Mouse (Mus musculus) hindbrain, embryonic 15.5 days (tissue): Measurements from ENCODE around the gene Atf6b. TPM values are rescaled to one million over a fixed set of nuclear protein-coding genes. Genes with fewer than 3 reads are reported as not detected.

Experiments
- ATAC-seq: fragments of 200-750 bp; cut with Nextera tagmentation; 2 replicates; pipeline ENCODE4 v1.8.0; 2017; ENCODE audit warnings: low read depth, moderate number of reproducible peaks, moderate TSS enrichment; ENCODE audit not compliant: low FRiP score
- H3K27ac ChIP-seq: fragments of 300-500 bp; sonication (generic); replicated peaks from 2 replicates; pipeline ENCODE4 v1.5.1; 2015; ENCODE audit warnings: mild to moderate bottlenecking, inconsistent platforms
- H3K27me3 ChIP-seq: fragments of 300-500 bp; sonication (generic); 2 replicates; pipeline ENCODE4 v1.6.1; 2015; ENCODE audit warnings: control low read depth, inconsistent platforms
- H3K36me3 ChIP-seq: fragments of 300-500 bp; sonication (generic); 2 replicates; pipeline ENCODE4 v1.6.1; 2015; ENCODE audit warnings: control low read depth, inconsistent platforms
- H3K4me1 ChIP-seq: fragments of 300-500 bp; sonication (generic); replicated peaks from 2 replicates; pipeline ENCODE4 v1.6.1; 2015; ENCODE audit warnings: control low read depth, inconsistent platforms
- H3K4me2 ChIP-seq: fragments of 300-500 bp; sonication (generic); 2 replicates; pipeline ENCODE4 v1.6.1; 2015; ENCODE audit warnings: moderate library complexity, mild to moderate bottlenecking, inconsistent platforms
- H3K4me3 ChIP-seq: fragments of 300-500 bp; sonication (generic); 2 replicates; pipeline ENCODE4 v1.5.1; 2015; ENCODE audit warnings: mild to moderate bottlenecking, inconsistent platforms
- H3K9ac ChIP-seq: fragments of 300-500 bp; sonication (generic); 2 replicates; pipeline ENCODE4 v1.6.1; 2015; ENCODE audit warnings: inconsistent platforms
- H3K9me3 ChIP-seq: fragments of 300-500 bp; sonication (generic); 2 replicates; pipeline ENCODE4 v1.6.1; 2016; ENCODE audit warnings: control low read depth, inconsistent platforms
- WGBS: fragments of 180-500 bp; shearing (Covaris S2); methylation state at CpG from one replicate; pipeline ENCODE4 v1.1.7; 2015; 5-methylcytosine and 5-hydroxymethylcytosine counted together
- polyA plus RNA-seq: library from polyadenylated mRNA; unstranded; fragments of >200 nt; fragmentation: Nextera tagmentation; extraction: Ambion mirVana; gene quantifications from 2 replicates; pipeline ENCODE4 v1.2.1, GENCODE M21; 2015

Atf6b gene
- polyA plus RNA-seq, 1 experiment from 2014 or later: 120 TPM

GRCm38 (mm10) chr17:34685120-34686110, 38.5 kb downstream of the Atf6b start:
- Histone ChIP-seq H3K27ac (no peak overlapping the region), H3K27me3 (no peaks in the 10 kb centered on the region), H3K9ac (no peak overlapping the region), H3K4me1 (0 out of 2 replicates have a peak, but pooled peaks cover 5% of the 10 kb centered on the region), H3K4me2 (no peak overlapping the region), H3K36me3 (no peaks in the 10 kb centered on the region), H3K9me3 (no peaks in the 10 kb centered on the region), H3K4me3 (no peak overlapping the region)
- peak; percentile 72 for ATAC-seq
- WGBS: 80% methylated on average over 28 of the region's 28 CpGs

- H3K36me3 ChIP-seq: no peaks in the 10 kb centered on the region
- no peaks in the 10 kb centered on the region for H3K9me3 ChIP-seq
- no peak for ATAC-seq
- H3K4me2 ChIP-seq: no peak overlapping the region
- 89% methylated on average over 7 of the region's 7 CpGs for WGBS
- H3K4me1 ChIP-seq: 0 out of 2 replicates have a peak, but pooled peaks cover 5% of the 10 kb centered on the region
- H3K27ac ChIP-seq: no peak overlapping the region
- H3K27me3 ChIP-seq: no peaks in the 10 kb centered on the region
- H3K4me3 ChIP-seq: no peak overlapping the region
- no peak overlapping the region for H3K9ac ChIP-seq
Observed at GRCm38 (mm10) chr17:34688889-34689288, 41.9 kb downstream of the Atf6b start.

GRCm38 (mm10) chr17:34690458-34690857, 43.5 kb downstream of the Atf6b start:
- no peaks in the 10 kb centered on the region for H3K36me3 ChIP-seq
- H3K4me2 ChIP-seq: no peak overlapping the region
- no peak overlapping the region for H3K4me3 ChIP-seq
- H3K27ac ChIP-seq: no peak overlapping the region
- 0 out of 2 replicates have a peak, but pooled peaks cover 2% of the 10 kb centered on the region for H3K4me1 ChIP-seq
- no peak for ATAC-seq
- 73% methylated on average over 4 of the region's 4 CpGs for WGBS
- no peaks in the 10 kb centered on the region for H3K9me3 ChIP-seq
- H3K27me3 ChIP-seq: no peaks in the 10 kb centered on the region
- H3K9ac ChIP-seq: no peak overlapping the region

- H3K4me1 ChIP-seq: no peaks in the 10 kb centered on the region
- no peaks in the 10 kb centered on the region for H3K27me3 ChIP-seq
- no peak overlapping the region for H3K4me2 ChIP-seq
- ATAC-seq: no peak
- H3K27ac ChIP-seq: no peak overlapping the region
- H3K4me3 ChIP-seq: no peak overlapping the region
- no peaks in the 10 kb centered on the region for H3K9me3 ChIP-seq
- no peak overlapping the region for H3K9ac ChIP-seq
- 67% methylated on average over 7 of the region's 7 CpGs for WGBS
- H3K36me3 ChIP-seq: no peaks in the 10 kb centered on the region
Observed at GRCm38 (mm10) chr17:34692906-34693305, 46.0 kb downstream of the Atf6b start.

GRCm38 (mm10) chr17:34699575-34700408, 52.8 kb downstream of the Atf6b start:
- Histone ChIP-seq H3K9me3 (no peaks in the 10 kb centered on the region), H3K36me3 (no peaks in the 10 kb centered on the region), H3K27ac (peak overlapping the region; percentile 54), H3K27me3 (no peaks in the 10 kb centered on the region), H3K9ac (no peak overlapping the region), H3K4me3 (no peak overlapping the region), H3K4me2 (no peak overlapping the region), H3K4me1 (peaks cover 18% of the 10 kb centered on the region)
- peak; percentile 60; the same call in 1 of the 2 replicates for ATAC-seq
- 30% methylated on average over 14 of the region's 14 CpGs for WGBS

- Histone ChIP-seq H3K36me3 (no peaks in the 10 kb centered on the region), H3K9me3 (no peaks in the 10 kb centered on the region), H3K9ac (no peak overlapping the region), H3K4me3 (no peak overlapping the region), H3K27me3 (no peaks in the 10 kb centered on the region), H3K4me2 (no peak overlapping the region), H3K27ac (peak overlapping the region; percentile 54; the same call in 1 of the 2 replicates), H3K4me1 (peaks cover 18% of the 10 kb centered on the region)
- WGBS: 44% methylated on average over 2 of the region's 2 CpGs
- 0 out of 2 replicates have a peak, but pooled peaks have one; percentile 5 for ATAC-seq
Observed at GRCm38 (mm10) chr17:34700671-34701071, 53.7 kb downstream of the Atf6b start.

Other genes with a start within 250 kb of the Atf6b start
- 4.8 and 5.5 TPM in 2 replicates for gene BC051142, start 248.3 kb upstream of the Atf6b start, polyA plus RNA-seq
- gene Btnl4, start 169.8 kb upstream of the Atf6b start, polyA plus RNA-seq: not detected in 2 replicates
- gene Btnl6, start 129.8 kb upstream of the Atf6b start, polyA plus RNA-seq: not detected in 2 replicates
- 7.8 and 7.9 TPM in 2 replicates for gene Notch4, start 82.9 kb upstream of the Atf6b start, polyA plus RNA-seq
- gene Gpsm3, start 57.3 kb upstream of the Atf6b start, polyA plus RNA-seq: 4.1 TPM in 2 replicates
- gene Pbx2, start 55.9 kb upstream of the Atf6b start, polyA plus RNA-seq: 8.9 TPM in 2 replicates
- gene Ager, start 49.3 kb upstream of the Atf6b start, polyA plus RNA-seq: 1.8 TPM in 2 replicates
- gene Rnf5, start 43.5 kb upstream of the Atf6b start, polyA plus RNA-seq: 270 and 283 TPM in 2 replicates
- 123 and 142 TPM in 2 replicates for gene Agpat1, start 42.9 kb upstream of the Atf6b start, polyA plus RNA-seq
- gene Egfl8, start 31.2 kb upstream of the Atf6b start, polyA plus RNA-seq: 10.1 and 12.8 TPM in 2 replicates
- 19.1 and 20.4 TPM in 2 replicates for gene Ppt2, start 18.6 kb upstream of the Atf6b start, polyA plus RNA-seq
- 6.8 and 9.8 TPM in 2 replicates for gene Prrt1, start 17.6 kb upstream of the Atf6b start, polyA plus RNA-seq
- 16.1 and 16.4 TPM in 2 replicates for gene Fkbpl, start 2.4 kb upstream of the Atf6b start, polyA plus RNA-seq
- gene Tnxb, start 23.4 kb downstream of the Atf6b start, polyA plus RNA-seq: 0.27 and 0.31 TPM in 2 replicates
- 0.21 and 0.47 TPM in 2 replicates for gene C4b, start 96.7 kb downstream of the Atf6b start, polyA plus RNA-seq
- gene Cyp21a1, start 157.4 kb downstream of the Atf6b start, polyA plus RNA-seq: not detected in 2 replicates
- 43.9 TPM in 2 replicates for gene Stk19, start 189.8 kb downstream of the Atf6b start, polyA plus RNA-seq
- 67.2 and 68.3 TPM in 2 replicates for gene Dxo, start 189.9 kb downstream of the Atf6b start, polyA plus RNA-seq
- gene Skiv2l, start 203.1 kb downstream of the Atf6b start, polyA plus RNA-seq: 59.4 and 63.4 TPM in 2 replicates
- 81.0 and 94.4 TPM in 2 replicates for gene Nelfe, start 203.2 kb downstream of the Atf6b start, polyA plus RNA-seq
- gene Cfb, start 215.4 kb downstream of the Atf6b start, polyA plus RNA-seq: 2.5 and 4.1 TPM in 2 replicates
- gene Zbtb12, start 232.3 kb downstream of the Atf6b start, polyA plus RNA-seq: 11.9 and 12.9 TPM in 2 replicates
- gene Gm20547, start 234.9 kb downstream of the Atf6b start, polyA plus RNA-seq: not detected in 2 replicates